Mouse (Mus musculus): ENCODE results near the gene Spata2.

DNA sequence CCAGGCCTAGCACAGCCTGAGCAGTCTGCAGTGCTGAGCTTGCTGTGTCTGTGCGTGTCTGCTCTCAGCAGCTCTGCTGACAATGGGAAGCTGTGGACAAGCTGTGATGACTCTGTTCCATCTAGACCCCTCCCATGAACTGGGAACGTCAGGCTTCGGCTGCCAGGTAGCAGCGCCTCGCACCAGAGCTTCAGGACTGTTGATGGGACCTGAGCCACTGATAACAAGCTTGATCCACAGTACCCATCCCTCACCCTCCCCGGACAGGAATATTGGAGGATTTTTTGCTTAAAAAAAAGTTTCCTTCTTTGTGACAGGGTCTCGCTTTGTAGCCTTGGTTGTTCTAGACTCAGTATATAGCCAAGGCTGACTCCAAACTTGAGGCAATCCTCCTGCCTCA, 45.5 kb downstream of the Spata2 start:
- TF ChIP-seq ZC3H11A (IDR thresholded peaks at IDR 0.05; ENCODE audit: borderline replicate concordance, low read depth, low read length): no peak
- TF ChIP-seq HCFC1 (IDR thresholded peaks at IDR 0.05; ENCODE audit: borderline replicate concordance, insufficient read depth, low read length): no peak
- TF ChIP-seq CHD2 (IDR thresholded peaks at IDR 0.05; ENCODE audit: low read depth, low read length): no peak
- TF ChIP-seq ZNF384 (IDR thresholded peaks at IDR 0.05; ENCODE audit: low read depth, low read length): no peak
- TF ChIP-seq MAFK (IDR thresholded peaks at IDR 0.05; ENCODE audit: insufficient read depth, low read depth, low read length): no peak
